Mouse (Mus musculus) fat pad, adult 2 months (tissue): Measurements from ENCODE around the gene Spem2.
"Not testable (repeated sequence)": the region's sequence is repeated elsewhere in the genome, so short reads cannot be mapped to it uniquely, and the experiment has no call there.

Experiments used
- DNase-seq: peaks from one replicate; pipeline ENCODE4 v3.0.0-alpha.2; 2011; ENCODE audit warnings: low read depth, low spot score; ENCODE audit errors: extremely low read depth

Gene Spem2

DNA sequence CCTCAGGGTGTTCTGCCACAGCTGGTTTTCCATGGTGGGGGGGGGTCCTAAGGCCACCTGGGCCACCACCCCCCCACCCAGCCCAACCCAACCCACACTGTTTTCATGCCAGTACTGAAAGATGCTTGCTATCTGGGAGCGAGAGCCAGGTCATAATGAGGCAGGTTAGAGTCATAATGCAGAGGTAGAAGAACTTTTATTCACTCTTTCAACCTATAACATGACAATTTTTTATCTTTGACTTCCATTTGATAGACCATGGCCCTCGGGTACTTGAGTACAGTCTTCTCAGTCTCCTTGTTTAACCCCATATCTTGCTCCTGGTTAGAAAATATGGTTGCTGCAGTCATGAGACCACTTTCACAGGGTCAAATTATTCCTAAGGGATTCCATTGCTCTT lies at the start of gene Spem2:
TSS of gene Spem2 (minus strand) at position 101 of the 400 bp plus-strand sequence.
- DNase-seq: no peak

DNA sequence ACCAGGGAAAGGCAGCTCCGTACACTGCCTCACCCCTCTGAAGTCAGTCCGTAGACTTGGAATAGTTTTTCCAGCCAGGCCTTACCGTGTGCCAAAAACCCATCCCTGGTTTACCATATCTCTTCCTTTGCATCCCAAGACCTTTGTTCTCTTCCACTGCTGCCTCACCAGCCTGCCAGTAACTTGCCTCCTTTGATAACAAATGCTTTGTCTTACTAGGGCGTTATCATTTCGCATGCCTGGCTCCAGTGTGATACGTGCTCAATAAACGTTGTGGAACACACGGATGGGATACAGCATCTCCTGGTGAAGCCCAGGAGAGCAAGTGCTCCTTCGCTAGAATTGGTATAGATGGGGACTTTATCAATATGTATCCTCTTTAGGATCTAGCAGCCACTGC lies 49.1 kb upstream of the Spem2 start:
- DNase-seq: no peak

DNA sequence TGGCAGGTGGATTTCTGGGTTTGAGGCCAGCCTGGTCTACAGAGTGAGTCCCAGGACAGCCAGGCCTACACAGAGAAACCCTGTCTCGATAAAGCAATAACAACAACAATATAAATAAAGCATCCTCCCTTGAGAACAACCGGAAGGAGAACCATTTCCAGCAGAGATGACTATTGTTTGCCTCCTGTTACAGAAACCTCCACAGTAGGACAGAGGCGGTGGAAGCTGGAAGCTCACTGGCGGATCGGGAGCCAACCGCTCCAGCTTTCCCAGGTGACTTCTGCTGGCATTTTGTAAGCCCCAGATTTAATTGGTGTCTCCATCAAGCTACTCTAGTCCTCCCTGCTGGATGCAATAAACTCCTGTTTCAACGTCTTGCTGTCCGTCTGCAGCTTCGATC lies 47.3 kb upstream of the Spem2 start:
- no peak for DNase-seq

DNA sequence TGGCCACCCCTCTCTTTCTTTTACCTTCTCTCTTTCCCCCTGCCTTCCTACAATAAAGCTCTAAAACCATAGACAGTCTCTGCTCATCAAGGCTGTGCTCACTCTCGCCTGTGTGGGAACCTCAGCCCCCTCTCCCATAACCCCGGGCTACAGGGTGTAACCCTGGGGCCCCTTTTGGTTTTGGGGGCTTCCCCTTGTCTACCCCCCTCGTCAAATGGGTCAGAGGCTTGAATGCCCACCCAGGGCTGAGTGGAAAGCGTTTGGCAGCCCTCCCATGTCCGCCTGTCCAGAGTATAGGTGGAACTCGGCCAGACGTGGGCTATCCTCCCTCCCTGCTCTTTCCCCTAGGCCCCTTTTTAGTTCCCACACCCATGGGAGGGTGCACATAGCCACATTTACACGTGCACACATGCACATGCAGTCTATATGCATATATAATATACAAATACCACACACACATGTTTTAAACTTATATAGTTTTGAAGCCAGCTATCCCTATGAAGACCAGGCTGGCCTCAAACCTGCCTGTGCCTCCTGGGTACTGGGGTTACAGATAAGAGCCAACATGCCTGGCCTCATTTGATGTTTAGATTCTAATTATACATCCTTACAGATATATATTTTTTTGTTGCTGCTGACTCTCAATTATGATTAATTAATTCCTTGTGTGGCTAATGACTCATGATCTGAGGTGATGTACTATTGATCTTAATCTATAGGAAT lies 46.0 kb upstream of the Spem2 start:
- no peak for DNase-seq

DNA sequence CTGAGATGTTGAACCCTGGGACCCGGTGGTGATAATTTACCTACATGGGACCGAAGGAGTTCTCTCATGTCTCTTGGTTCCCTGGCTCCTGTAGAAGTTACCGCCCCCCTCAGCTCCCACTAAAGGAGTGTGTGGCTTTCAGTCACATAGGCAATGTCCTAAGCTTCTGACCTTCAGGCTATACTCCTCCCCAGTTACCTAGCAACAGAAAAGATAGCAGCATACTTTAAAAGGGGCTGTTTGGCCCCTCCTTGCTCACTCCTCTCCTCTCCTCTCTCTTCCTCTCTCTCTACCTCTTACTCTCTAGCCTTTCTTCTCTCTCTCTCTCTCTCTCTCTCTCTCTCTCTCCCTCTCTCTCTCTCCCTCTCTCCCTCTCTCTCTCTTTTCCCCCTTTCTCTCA lies 45.5 kb upstream of the Spem2 start:
- DNase-seq: not testable (repeated sequence)

DNA sequence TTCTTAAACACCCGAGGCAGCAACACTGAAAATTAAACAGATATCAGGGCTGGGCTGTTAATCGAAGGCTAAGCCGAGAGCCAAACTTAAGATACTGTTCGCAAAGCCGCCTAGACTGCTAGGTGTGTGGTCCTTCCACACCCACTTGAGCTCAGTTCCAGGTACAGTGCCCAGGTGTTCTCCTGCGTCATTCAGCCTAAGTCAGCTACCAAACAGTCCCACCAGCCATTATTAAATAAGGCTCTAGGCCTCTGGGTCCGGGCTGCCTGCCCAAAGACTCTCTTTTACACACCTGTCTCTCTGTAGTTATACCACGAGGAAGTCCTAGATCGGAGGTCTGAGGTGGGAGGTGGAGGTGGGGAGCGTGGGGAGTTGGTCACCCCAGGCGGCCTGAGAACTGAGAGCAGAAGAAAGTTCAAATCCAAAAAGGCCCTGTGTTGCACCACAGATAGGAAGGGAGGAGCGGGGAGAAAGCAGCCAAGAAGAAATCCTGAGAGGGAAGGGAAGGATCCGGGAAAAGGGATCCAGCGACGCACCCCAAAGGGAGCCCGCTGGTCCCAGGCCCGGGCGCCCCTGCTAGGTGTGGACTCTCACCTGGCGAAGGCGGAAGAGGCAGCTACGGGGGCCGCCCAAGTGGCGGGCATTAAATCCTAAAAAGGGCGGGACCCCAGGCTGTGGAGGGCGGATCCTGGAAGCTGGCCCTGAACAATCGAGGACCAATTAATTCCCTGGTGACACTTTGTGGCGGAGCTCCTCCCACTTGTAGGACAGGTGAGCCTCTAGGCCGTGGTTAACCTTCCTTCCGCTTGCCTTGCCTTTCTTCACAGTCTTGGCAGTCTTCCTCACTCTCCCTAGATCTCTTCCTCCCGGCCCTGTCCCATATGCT lies 40.1 kb upstream of the Spem2 start, which contains the start of gene Tnk1:
TSS of gene Tnk1 (minus strand) at position 618 of the 886 bp plus-strand sequence.
- DNase-seq: no peak

DNA sequence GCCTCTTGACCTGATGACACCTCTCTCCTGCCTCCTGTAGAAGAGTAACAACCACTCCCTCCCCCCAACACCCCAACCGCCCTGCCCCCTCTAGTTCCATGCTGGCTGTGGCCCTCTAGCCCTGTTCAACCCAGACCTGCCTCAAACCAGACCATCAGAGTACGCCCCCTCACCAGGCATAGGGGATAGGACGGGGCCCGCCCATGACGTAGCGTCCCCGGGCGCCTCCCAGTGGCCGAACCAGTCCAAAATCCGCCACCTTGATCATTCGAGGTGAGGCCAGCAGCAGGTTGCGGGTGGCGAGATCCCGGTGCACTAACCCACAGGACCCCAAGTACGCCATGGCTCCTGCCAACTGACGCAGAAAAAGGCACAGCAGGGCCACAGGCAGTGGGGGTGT lies 37.1 kb upstream of the Spem2 start:
- no peak for DNase-seq

DNA sequence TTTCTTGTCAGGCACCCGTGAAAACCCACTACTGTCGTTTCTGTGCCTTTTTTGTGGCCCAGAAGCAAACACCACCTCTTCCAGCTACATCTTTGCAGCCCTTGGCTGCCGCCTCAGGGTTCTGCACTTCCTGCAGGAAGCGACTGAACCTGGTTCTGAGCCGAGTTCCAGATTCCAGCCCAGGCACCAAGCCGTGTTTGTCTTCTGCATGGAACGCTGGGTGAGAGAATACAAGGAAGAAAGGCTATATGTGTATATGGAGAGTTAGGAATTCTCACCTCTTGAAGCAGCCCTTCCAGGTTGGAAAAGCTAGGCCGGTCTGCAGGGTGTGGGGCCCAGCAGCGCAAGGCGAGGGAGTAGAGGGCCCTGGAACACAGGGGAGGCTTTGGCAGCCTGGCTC lies 36.4 kb upstream of the Spem2 start:
- DNase-seq: no peak

DNA sequence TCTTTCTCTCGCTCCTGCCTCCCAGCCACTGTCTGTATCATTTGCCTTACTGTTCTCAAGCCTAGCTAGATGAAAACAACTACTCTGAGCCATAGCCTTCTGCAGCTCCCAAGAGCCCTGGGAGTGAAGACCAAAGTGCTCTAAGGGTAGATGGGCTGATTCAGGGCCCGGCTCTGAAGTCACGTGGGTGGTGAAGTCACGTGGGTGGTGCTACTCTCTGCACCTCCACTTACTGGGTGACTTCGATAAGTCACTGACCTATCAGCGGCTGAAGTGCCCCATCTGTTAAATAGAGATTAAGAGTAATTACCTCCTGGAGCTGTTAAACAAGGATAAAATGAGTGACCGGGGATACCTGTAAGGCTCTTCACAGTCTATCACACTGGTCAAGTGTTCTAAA lies 35.7 kb upstream of the Spem2 start:
- DNase-seq: no peak

DNA sequence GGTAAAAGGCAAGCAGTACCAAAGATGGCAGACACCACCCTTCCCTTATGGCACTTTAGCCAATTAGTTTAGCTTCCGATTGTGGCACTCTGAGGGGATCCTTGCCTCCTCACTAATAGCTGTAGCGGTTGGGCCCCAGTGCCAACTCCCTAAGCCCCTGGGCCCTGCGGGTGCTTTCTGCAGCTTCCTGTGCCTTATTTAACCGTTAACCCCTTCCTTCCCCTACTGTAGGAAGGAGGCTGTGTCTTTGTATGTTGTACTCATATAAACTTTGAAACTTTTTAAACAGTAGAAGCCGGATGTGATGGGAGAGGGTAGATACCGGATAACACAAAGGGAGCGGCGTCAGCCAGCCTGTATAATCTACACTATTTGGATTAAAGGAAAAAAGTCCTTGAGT lies 32.5 kb upstream of the Spem2 start:
- no peak for DNase-seq

DNA sequence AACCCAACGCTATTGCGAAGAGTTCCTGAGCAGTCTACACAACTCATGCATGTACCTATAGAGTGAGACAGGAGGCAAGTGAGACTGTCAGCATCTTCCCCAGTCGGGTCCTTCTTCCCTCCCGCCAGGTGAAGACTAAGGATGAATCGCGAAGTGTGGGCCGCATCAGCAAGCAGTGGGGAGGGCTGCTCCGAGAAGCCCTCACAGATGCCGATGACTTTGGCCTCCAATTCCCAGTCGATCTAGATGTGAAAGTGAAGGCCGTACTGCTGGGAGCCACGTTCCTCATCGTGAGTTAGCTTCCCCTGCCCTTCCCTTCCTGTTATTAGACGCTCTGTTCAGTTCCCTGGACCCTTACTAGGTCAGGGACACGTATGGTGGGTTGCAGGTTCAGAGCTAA lies 31.6 kb upstream of the Spem2 start:
- no peak for DNase-seq

DNA sequence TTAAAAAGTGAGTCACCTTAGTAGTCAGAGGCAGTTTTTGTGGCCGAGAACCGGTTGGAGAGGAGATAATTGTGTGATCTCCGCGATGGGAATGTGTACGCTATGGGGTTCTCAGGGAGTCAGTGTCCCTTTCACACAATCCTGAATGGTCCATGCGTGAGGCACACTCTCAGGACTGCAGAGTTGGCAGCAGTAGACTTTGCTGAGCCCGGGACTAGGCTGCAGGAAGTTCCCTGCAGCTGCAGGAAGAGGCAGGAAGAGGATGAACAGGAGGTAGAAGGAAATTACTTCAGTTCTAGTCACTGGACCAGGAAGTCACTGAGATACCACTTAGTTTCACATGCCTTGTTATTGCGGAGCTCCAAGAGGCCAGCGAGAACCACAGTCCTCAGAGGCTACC lies 30.9 kb upstream of the Spem2 start:
- no peak for DNase-seq

DNA sequence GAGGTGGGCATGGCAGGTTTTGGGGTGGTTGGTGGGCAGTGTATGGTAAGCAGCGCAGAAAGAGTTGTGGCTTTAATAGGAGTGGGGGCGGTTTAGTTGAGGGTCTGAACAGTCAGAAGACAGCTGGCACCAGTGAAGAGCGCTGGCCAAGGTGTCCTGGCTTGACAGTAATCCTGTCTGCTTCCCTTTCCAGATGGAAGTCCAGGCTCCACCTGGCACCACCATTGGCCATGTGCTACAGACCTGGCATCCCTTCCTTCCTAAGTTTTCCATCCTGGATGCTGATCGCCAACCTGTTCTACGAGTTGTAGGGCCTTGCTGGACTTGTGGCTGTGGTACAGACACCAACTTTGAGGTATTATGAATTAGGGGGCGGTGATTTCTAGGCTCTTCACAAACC lies 29.8 kb upstream of the Spem2 start:
- DNase-seq: no peak

DNA sequence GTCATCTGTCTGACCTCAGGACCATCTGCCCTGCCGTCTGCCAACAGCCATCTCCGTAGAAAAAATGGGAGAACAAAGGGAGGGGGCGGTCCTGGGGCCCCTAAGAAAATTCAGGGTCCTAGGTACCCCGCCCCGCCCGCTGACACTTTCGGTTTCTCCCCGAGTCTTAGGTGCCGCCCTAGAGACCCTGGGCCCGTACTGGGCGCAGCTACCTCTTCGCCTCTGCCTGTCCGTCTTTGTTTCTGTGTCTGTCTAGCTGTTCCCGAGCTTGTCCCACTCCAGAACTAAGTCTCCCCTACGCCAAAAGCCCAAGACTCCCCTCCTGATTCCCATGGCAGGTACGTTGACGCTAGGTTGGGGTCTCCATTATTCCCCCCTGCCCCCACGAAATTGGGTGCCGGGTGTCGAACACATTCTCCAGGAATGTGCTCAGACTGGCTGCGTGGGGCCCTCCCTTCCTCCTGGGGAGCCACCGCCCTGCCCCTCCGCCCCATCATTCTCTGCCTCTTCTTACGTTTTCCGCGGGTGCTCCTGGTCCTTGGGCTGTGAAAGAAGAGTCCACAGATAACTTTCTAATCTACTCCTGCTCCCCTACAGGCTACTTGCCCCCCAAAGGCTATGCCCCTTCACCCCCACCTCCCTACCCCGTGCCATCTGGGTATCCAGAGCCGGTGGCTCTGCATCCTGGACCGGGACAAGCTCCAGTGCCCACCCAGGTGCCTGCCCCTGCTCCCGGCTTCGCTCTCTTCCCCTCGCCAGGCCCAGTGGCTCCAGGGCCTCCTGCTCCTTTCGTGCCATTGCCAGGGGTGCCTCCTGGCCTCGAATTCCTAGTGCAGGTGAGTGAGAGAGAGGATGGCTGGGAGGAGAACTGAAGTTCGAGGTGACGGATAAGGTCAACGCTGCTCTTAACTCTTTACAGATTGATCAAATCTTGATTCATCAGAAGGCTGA lies 28.7 kb upstream of the Spem2 start:
- no peak for DNase-seq

DNA sequence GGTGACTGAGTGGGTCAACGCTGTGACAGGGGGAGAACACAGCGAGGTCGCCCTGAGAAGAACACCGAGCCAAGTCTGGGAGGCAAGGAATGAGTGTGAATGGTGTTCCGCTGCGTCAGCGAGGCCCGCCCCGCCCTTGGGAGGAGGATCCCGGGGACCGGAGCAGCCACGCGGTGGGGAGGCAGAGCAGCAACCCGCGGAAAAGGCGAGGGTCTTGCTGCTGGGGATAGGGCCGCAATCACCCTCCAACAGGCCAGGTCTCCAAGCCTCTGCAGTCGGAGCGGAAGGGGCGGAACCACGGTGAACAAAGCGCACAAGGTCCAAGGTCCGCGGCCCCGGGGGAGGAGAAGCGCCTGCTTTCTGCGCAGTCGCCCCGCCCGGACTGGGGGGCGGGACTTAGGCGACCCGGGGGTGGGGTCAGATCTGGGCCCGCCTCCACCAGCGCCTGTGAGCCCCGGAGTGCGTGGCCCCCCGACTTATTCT lies 28.0 kb upstream of the Spem2 start, which contains the start of gene Plscr3:
TSS of gene Plscr3 (plus strand) at position 179 of the 483 bp plus-strand sequence.
- DNase-seq: no peak

DNA sequence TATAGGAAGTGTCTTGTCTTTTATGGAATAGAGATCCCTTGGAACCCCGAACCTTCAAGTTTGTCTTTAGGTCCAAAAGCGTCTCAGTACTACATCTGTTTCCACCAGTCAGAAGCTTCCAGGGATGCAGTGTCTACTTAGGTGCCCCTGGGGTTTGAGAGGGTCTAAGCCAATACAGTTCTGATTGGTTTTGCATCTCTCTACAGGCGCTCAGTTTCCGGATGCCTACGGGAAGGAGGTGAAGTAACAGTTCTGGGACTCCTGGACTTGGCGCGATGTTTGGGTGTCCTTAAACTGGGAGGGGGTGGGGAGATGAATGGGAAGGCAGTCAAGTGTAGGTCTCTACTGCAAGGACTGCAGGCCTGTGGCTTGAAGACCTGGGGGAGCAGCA lies 20.4 kb upstream of the Spem2 start:
- DNase-seq: no peak

DNA sequence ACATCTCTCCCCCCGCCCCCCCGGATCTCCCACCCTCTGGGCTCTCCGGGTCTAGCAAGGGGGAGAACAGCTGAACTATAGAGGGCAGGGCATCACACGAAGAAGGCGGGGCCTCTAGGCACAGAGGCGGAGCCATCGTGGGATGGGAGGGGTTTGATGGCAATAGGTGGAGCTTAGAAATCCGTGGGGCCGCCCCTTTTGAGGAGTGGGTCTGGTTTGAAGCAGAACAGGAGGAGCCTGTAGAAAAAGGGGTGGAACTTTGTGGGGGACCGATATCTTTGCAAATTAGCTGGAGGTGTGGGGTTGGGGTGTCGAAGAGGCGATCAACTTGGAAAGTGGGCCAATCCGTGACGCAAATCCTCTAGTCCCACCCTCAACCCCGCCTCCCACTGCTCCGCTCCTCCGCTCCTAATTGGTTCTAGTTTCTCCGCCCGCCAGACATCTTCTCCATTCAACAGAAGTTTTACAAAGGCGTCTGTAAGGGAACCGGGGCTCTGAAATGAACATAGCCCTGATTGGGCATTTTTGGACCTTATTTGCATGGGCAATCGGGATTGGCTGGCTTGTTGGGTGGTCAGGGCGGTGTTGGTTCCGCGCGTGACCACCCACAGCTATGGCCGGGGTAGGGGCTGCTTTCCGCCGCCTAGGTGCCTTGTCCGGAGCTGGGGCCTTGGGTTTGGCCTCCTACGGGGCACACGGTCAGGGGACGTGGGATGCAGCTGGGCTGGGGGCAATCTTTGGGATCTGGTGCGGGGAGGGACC lies 19.9 kb upstream of the Spem2 start, which contains the start of gene Tmem256:
TSS of gene Tmem256 (plus strand) at position 563 of the 762 bp plus-strand sequence.
- peak; percentile 91 for DNase-seq

DNA sequence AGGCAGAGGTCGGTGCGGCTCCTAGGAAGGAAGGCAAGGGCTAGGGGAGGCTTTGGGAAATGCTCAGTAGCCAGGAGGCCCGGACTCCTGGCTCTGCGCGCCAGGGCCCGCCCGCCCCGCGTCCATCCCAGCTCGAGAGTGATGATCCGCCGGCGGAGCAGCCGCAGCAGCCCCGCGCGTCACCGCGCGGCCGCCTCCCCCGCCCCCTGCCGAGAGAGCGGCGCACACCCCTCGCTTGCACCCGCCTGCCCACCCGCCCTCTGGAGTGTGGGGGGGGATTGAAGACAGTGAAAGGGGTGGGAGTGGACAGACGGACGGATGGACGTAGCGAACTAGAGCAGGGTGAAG lies 19.3 kb upstream of the Spem2 start, which contains the start of gene Nlgn2:
TSS of gene Nlgn2 (minus strand) at position 181 of the 348 bp plus-strand sequence.
- DNase-seq: no peak

DNA sequence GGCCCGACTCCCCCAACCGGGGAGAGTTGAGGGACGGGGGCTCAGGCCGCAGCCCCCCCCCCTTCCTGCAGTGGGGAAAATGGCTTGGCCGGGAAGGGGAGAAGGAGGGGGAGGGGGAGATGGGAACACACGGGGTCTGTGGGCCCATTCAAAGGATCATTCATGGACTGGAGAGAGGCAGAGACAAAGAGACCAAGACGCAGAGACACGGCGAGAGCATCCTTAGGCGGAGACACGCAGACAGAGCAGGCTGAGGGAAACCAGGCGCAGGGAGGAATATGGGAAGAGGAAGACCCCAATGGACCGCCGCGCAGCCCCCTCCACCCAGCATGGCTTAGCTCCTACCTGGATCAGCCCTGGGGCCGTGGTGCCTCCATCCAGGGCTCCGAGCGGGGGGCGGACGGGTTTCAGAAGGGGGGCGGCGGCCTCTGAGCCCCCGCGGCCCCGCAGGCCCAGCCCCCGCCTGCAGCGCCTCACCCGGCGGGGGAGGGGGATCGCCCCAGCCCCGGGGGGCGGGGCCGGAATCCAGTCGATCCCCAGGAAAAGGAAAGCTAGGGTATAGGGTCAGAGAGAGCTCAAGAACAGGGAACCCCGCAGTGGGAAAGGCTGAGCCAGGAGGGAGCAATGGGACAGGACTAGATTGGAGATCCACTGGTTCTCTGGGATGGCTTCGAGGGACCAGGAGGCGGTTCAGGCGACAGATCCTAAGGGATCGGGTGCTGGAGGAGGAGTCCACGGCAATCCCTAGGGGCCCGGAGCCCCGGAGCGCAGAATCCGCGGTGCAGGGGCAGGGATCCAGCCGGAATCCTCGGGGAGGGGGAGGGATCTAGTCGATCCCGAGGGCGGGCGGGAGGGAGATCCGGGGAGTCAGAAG lies 18.7 kb upstream of the Spem2 start:
- DNase-seq: no peak
